Mouse (Mus musculus) stomach, embryonic 15.5 days (tissue): Measurements from ENCODE around the gene Zfp36l1. TPM values are rescaled to one million over a fixed set of nuclear protein-coding genes. Genes with fewer than 3 reads are reported as not detected.

ENCODE experiments used
- ATAC-seq: fragments of 200-750 bp; cut with Nextera tagmentation; 2 replicates; pipeline ENCODE4 v1.8.0; 2017; ENCODE audit warnings: low read depth, moderate number of reproducible peaks, moderate TSS enrichment; ENCODE audit not compliant: insufficient read depth, low FRiP score
- H3K27ac ChIP-seq: fragments of 300-500 bp; sonication (generic); 2 replicates; pipeline ENCODE4 v1.5.1; 2015; ENCODE audit warnings: mild to moderate bottlenecking, inconsistent platforms
- H3K27me3 ChIP-seq: fragments of 300-500 bp; sonication (generic); replicated peaks from 2 replicates; pipeline ENCODE4 v1.6.1; 2015; ENCODE audit warnings: inconsistent platforms
- H3K36me3 ChIP-seq: fragments of 300-500 bp; sonication (generic); 2 replicates; pipeline ENCODE4 v1.6.1; 2015; ENCODE audit warnings: inconsistent platforms
- H3K4me1 ChIP-seq: fragments of 300-500 bp; sonication (generic); 2 replicates; pipeline ENCODE4 v1.6.1; 2015; ENCODE audit warnings: inconsistent platforms
- H3K4me2 ChIP-seq: fragments of 300-500 bp; sonication (generic); 2 replicates; pipeline ENCODE4 v1.6.1; 2015; ENCODE audit warnings: mild to moderate bottlenecking, inconsistent platforms
- H3K4me3 ChIP-seq: fragments of 300-500 bp; sonication (generic); replicated peaks from 2 replicates; pipeline ENCODE4 v1.5.1; 2015; ENCODE audit warnings: inconsistent platforms
- H3K9ac ChIP-seq: fragments of 300-500 bp; sonication (generic); 2 replicates; pipeline ENCODE4 v1.6.1; 2015; ENCODE audit warnings: inconsistent platforms
- H3K9me3 ChIP-seq: fragments of 300-500 bp; sonication (generic); 2 replicates; pipeline ENCODE4 v1.6.1; 2016; ENCODE audit warnings: inconsistent platforms
- WGBS: fragments of 180-500 bp; shearing (Covaris S2); methylation state at CpG from one replicate; pipeline ENCODE4 v1.1.7; 2015; 5-methylcytosine and 5-hydroxymethylcytosine counted together
- polyA plus RNA-seq: library from polyadenylated mRNA; unstranded; fragments of >200 nt; fragmentation: Nextera tagmentation; extraction: Ambion mirVana; gene quantifications from 2 replicates; pipeline ENCODE4 v1.2.1, GENCODE M21; 2015

Gene Zfp36l1
- polyA plus RNA-seq, 1 experiment from 2014 or later = 146 TPM

DNA sequence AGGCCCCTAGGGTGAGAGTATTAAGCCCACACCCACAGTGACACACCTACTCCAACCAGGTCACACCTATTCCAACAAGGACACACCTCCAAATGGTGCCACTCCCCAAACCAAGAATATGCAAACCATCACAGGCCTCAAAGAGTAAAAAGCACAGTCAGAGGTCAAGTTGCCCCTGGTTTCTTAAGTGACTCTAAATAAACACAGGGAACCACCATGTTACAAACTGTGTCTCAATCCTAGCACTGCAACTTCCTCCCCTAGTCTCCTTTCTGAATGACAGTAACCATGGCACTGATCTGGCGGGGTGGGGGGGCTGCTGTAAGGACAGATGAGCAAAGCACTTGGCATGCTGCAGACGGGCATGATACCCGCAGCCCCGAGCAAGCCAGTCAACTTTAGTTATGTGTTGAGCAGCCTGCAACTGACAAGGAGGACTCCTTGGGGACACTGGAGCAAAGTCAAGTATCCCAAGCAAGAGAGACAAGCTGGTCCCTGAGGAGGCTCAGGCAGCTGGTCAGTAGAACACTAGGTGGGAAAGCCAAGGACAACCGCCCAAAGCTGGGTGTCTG, 14.5 kb upstream of the Zfp36l1 start:
- Histone ChIP-seq H3K4me2 (no peak overlapping the region), H3K4me1 (peaks cover 53% of the 10 kb centered on the region), H3K36me3 (peaks cover 3% of the 10 kb centered on the region; the same call in 1 of the 2 replicates), H3K27ac (no peak overlapping the region), H3K9ac (no peak overlapping the region), H3K27me3 (no peaks in the 10 kb centered on the region), H3K4me3 (no peak overlapping the region), H3K9me3 (no peaks in the 10 kb centered on the region)
- ATAC-seq = no peak
- WGBS = 83% methylated on average over 5 of the region's 5 CpGs

DNA sequence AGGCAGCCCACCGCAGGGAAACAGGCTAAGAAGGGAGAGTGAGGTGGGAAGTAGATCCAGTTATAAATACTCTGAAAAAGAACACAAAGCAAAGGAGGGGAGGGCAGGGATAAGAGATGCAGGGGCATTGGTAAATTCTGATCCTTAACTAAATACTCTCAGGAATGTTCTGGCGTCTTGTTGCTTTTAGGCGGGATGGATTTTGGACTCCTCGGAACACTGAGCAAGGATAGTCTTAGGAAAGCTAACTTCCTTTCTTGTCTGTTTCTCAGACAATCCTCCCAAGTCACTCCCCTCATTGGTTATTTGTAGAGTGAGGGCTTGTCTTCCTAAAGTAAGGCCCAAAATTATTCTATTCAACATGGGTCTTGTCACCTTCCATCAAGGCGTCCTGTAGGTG, 12.5 kb upstream of the Zfp36l1 start:
- no peak for ATAC-seq
- Histone ChIP-seq H3K27ac (no peak overlapping the region), H3K9me3 (no peaks in the 10 kb centered on the region), H3K4me3 (no peak overlapping the region), H3K4me2 (no peak overlapping the region), H3K36me3 (peaks cover 10% of the 10 kb centered on the region; the same call in 1 of the 2 replicates), H3K9ac (no peak overlapping the region), H3K4me1 (peaks cover 38% of the 10 kb centered on the region), H3K27me3 (no peaks in the 10 kb centered on the region)
- 77% methylated on average over 5 of the region's 5 CpGs for WGBS

DNA sequence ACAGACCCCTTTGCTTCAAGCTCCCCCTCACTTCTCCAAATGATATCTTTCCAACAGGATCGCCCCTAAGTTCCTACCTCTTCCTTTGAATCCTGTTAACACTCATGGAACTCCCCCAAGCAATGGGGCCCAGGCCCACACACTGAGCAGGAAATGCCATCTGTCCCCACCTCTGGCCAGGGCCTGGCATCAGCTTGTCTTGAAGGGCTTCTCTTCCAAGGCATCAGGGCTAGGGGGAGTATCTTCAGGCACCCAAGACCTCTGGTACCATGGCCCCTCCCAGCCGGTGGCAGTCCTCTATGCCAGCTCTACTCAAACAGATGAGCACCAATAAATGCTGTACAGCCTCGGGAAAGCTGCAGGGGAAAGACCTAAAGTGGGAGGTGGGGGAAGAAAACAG, 11.9 kb upstream of the Zfp36l1 start:
- H3K4me3 ChIP-seq = no peak overlapping the region
- H3K9me3 ChIP-seq = no peaks in the 10 kb centered on the region
- WGBS = 60% methylated on average over 3 of the region's 3 CpGs
- H3K27ac ChIP-seq = peak overlapping the region; percentile 81; the same call in 1 of the 2 replicates
- no peak overlapping the region for H3K4me2 ChIP-seq
- peaks cover 11% of the 10 kb centered on the region; the same call in 1 of the 2 replicates for H3K36me3 ChIP-seq
- H3K4me1 ChIP-seq = peaks cover 33% of the 10 kb centered on the region
- no peak for ATAC-seq
- no peak overlapping the region for H3K9ac ChIP-seq
- no peaks in the 10 kb centered on the region for H3K27me3 ChIP-seq

DNA sequence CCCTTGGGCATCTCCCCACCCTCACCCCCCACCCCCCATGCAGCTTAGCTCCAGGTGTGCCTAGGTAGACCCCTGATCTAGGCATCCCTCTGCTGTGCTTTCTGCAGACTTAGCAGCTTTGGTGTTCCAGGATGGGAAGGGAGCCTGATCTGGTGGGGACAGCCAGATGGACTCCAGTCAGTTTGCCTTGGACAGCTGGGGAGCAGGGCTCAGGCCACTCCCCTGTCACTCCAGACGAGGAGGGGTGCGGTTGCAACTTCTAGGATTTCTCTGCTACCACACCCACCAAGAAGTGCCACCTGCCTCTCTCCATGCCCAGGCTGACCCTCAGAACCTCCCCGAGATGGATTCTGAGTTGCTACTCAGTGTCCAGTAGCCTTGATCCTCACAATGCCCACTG, 11.4 kb upstream of the Zfp36l1 start:
- H3K27me3 ChIP-seq = no peaks in the 10 kb centered on the region
- no peak overlapping the region for H3K9ac ChIP-seq
- 45% methylated on average over 3 of the region's 3 CpGs for WGBS
- H3K4me1 ChIP-seq = peaks cover 29% of the 10 kb centered on the region
- ATAC-seq = no peak
- no peak overlapping the region for H3K4me3 ChIP-seq
- H3K27ac ChIP-seq = peak overlapping the region; percentile 81
- no peaks in the 10 kb centered on the region for H3K9me3 ChIP-seq
- H3K36me3 ChIP-seq = peaks cover 11% of the 10 kb centered on the region; the same call in 1 of the 2 replicates
- no peak overlapping the region for H3K4me2 ChIP-seq

DNA sequence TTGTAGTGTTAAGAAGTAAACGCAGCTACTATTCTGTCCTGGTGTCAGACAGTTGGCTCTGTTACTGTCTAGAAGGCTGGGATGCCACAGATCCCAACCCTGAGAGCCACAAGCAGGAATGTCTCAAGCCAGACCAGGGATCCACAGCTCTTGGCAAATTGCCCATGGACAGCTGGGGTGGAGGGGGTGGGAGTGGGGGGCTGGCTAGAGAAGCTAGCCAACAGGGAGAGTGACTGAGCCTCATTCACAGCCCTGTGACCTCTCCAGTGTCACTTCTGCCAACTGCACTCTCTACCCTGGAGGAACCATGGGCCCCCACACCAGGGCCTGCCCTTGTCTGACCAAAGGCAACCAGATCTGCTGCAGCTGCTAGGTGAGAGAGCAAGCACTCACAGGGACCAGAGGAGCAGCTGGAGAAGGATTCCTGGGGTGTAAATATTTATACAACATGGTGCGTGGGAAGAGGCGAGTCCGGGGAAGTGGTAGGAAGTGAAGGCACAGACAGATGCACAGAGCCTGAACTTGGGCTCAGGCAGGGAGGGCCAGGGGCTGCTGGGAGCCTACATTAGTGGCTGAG, 10.5 kb upstream of the Zfp36l1 start:
- WGBS = 20% methylated on average over 4 of the region's 4 CpGs
- Histone ChIP-seq H3K27me3 (no peaks in the 10 kb centered on the region), H3K9ac (no peak overlapping the region), H3K27ac (peak overlapping the region; percentile 81), H3K4me3 (no peak overlapping the region), H3K4me1 (peaks cover 29% of the 10 kb centered on the region), H3K9me3 (no peaks in the 10 kb centered on the region), H3K4me2 (peak overlapping the region; percentile 19), H3K36me3 (peaks cover 11% of the 10 kb centered on the region; the same call in 1 of the 2 replicates)
- ATAC-seq = peak; percentile 72

DNA sequence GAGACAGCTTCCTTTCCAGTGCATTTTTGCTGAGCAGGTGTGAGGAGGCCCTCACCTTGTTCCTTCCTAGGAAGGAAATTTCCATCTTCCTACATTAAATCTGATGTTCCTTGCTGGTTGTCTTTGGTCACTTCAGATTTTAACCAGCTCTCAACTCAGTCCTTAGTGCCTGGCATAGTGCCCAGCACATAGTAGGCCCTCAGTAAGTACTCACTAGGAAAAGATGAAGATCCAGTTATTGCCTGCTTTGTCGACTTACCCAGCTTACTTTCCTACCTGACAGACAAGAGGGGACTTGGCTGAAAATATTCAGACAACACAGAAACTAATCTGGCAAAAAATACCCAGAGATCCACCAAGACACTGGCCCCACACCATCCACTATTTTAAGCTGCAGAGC, 8.6 kb upstream of the Zfp36l1 start:
- Histone ChIP-seq H3K9me3 (no peaks in the 10 kb centered on the region), H3K27me3 (no peaks in the 10 kb centered on the region), H3K9ac (no peak overlapping the region), H3K4me2 (no peak overlapping the region), H3K27ac (peak overlapping the region; percentile 81), H3K4me3 (no peak overlapping the region), H3K36me3 (peaks cover 8% of the 10 kb centered on the region; the same call in 1 of the 2 replicates), H3K4me1 (peaks cover 37% of the 10 kb centered on the region)
- WGBS = 46% methylated on average over 1 of the region's 1 CpGs
- ATAC-seq = no peak

DNA sequence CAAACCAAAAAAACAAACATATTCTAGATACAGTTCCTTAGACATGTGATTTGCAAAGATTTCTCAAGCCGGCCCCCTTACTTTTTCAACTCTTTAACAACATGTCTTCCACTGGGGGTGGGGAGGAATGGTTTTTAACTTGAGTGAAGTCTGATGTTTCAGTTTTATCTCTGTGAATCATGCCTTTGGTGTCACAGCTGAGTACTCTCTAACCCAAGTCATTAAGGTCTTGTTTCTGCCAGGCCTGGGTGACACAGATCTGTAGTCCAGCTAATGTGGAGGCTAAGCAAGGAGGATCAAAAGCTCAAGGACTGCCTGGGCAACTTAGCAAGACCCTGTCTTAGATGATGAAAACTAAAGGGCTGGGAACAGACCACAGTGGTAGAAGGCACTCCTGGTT, 5.8 kb upstream of the Zfp36l1 start:
- no peak overlapping the region for H3K27ac ChIP-seq
- WGBS = 85% methylated on average over 1 of the region's 1 CpGs
- H3K36me3 ChIP-seq = peaks cover 8% of the 10 kb centered on the region; the same call in 1 of the 2 replicates
- no peak overlapping the region for H3K9ac ChIP-seq
- no peak for ATAC-seq
- H3K4me3 ChIP-seq = no peak overlapping the region
- no peaks in the 10 kb centered on the region for H3K27me3 ChIP-seq
- H3K4me2 ChIP-seq = no peak overlapping the region
- peaks cover 24% of the 10 kb centered on the region for H3K4me1 ChIP-seq
- no peaks in the 10 kb centered on the region for H3K9me3 ChIP-seq

DNA sequence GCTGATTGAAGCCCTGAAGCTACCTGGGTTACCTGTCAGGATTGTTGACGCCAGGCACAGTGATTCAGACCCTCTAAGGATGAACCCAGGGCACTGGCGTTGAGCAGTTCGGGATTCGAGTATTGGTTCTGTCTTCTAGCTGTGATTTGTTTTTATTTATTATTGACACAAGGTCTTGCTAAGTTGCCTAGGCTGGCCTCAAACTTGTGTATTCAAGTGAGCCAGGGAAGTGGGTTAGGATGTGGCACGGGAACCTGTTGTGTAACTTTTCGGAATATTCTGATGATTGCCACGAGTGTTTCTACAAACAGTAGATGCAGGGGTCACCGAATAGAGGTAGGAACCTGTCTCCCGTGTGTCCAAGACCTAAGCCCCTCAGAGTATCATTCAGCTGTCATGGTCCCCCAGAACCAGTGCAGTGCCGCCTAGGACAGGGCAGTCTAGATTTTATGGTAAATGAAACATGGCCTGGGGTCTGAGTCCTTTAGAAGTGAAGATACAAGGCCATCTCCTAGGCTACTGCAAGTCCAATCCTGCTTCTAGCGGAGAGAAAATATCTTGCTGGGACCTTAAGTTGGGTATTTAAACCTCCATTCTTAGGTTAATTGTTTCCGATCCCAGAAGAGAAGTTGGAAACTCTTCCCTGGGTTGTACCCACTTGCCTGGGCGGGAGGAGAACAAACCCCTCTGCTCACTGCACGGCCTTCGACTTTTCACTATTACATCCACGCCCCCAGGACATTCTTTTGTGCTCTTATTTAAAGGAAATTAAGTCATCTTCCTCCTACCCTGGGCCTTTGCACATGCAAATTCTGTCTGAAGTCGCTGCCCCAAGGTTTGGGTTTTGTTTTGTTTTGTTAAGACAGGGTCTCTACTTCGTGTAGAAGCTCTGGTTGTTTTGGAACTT, 3.6 kb upstream of the Zfp36l1 start:
- Histone ChIP-seq H3K4me1 (peaks cover 9% of the 10 kb centered on the region), H3K27me3 (no peaks in the 10 kb centered on the region), H3K4me3 (peak overlapping the region; percentile 83), H3K36me3 (peaks cover 8% of the 10 kb centered on the region; the same call in 1 of the 2 replicates), H3K4me2 (peak overlapping the region; percentile 91), H3K9ac (peak overlapping the region; percentile 72; the same call in 1 of the 2 replicates), H3K9me3 (no peaks in the 10 kb centered on the region), H3K27ac (peak overlapping the region; percentile 99)
- no peak for ATAC-seq
- WGBS = 44% methylated on average over 18 of the region's 18 CpGs

DNA sequence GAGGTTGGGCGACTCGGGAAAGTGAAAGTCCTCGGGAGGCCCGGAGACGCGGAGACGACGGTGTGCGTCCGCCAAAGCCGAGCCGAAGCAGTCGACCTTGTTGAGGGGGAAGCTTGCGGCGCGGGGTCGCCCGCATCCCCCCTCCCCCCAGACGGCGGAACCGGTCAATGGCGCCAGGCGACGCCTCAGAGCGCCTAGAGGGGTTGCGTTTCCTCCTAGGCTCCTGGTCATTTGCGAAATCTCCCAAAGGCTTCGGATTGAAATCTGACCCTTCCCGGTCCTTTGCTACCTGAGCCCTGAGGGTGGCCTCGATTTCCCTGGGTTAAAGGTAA, 3.0 kb upstream of the Zfp36l1 start:
- H3K9ac ChIP-seq = peak overlapping the region; percentile 72
- H3K9me3 ChIP-seq = no peaks in the 10 kb centered on the region
- peak overlapping the region; percentile 83 for H3K4me3 ChIP-seq
- peak overlapping the region; percentile 99 for H3K27ac ChIP-seq
- H3K36me3 ChIP-seq = peaks cover 6% of the 10 kb centered on the region; the same call in 1 of the 2 replicates
- peak overlapping the region; percentile 91 for H3K4me2 ChIP-seq
- H3K4me1 ChIP-seq = peaks cover 9% of the 10 kb centered on the region
- H3K27me3 ChIP-seq = no peaks in the 10 kb centered on the region
- WGBS = under 1% methylated on average over 26 of the region's 30 CpGs
- ATAC-seq = no peak

DNA sequence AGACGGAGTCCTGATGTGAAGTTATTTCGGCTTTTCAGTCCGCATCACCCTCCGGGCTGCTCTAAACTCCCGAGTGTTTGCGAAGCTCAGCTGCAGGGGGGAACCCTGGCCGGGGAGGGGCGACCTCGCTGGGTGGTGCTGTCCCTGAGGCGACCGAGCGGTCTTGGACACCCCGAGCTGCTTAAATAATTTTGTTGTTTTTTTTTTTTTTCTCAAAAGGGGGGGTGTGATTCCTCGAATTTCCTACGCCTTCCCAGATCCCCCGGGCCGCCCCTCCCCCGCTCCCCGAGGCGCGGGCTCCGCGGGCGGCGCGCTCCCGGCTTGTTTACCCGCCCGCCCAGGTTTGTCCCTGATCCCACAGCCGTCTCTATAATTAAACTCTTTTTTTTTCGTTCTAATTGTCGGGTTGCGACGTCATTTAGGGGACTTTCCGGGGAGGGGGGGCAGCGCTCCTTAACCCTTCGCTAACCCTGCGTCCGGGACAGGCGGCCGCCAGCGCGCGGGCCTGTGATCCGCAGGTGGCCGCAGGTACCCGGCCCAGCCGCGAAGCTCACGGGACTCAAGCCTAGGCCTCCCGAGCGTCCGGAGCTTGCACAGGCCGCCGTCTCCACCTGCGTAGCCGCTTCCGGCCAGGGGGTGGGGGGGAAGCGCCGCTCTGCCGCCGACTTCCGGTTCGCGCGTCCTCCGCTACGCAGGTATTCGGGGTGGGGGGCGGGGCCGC, 2.5 kb upstream of the Zfp36l1 start:
- whole genome bisulfite sequencing = under 1% methylated on average over 62 of the region's 71 CpGs
- Histone ChIP-seq H3K27ac (peak overlapping the region; percentile 99), H3K36me3 (0 out of 2 replicates have a peak, but pooled peaks cover under 1% of the 10 kb centered on the region), H3K4me1 (peaks cover 9% of the 10 kb centered on the region), H3K9me3 (no peaks in the 10 kb centered on the region), H3K27me3 (no peaks in the 10 kb centered on the region), H3K9ac (peak overlapping the region; percentile 72), H3K4me3 (peak overlapping the region; percentile 83), H3K4me2 (peak overlapping the region; percentile 91)
- peak; percentile 64 for ATAC-seq

DNA sequence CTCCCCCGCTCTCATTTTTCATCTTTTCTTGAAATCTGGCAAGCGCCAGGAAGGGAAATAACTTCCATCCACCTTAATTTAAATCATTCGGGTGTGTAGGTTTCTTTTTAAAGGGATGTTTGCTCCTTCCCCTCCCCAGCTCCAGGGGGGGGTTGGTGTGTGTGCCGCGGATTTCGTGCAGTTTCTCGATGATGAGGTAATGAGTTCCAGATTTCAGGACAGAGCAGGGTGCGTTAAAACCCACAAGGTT, 2.0 kb upstream of the Zfp36l1 start:
- Histone ChIP-seq H3K9ac (peak overlapping the region; percentile 72), H3K36me3 (no peaks in the 10 kb centered on the region), H3K9me3 (no peaks in the 10 kb centered on the region), H3K4me1 (peaks cover 9% of the 10 kb centered on the region), H3K4me2 (peak overlapping the region; percentile 91), H3K27me3 (no peaks in the 10 kb centered on the region), H3K27ac (peak overlapping the region; percentile 99), H3K4me3 (peak overlapping the region; percentile 83)
- no peak for ATAC-seq
- WGBS = 0% methylated on average over 8 of the region's 8 CpGs
